Mouse (Mus musculus) MEL (cell line): Measurements from ENCODE around the gene Smndc1. TPM values are rescaled to one million over a fixed set of nuclear protein-coding genes. Genes with fewer than 3 reads are reported as not detected.

Source experiments
- DNase-seq: peaks from one replicate; pipeline ENCODE4 v3.0.0; 2011; ENCODE audit warnings: low read depth, low spot score
- H3K27ac ChIP-seq: 2 replicates; pipeline ENCODE4 v1.5.1; 2012; ENCODE audit warnings: low read depth, mild to moderate bottlenecking, control low read depth, low read length, moderate library complexity; ENCODE audit not compliant: control insufficient read depth
- H3K27me3 ChIP-seq, 2 experiments: fragments of 150-350 bp in 1 of 2; sonication (generic) in 1 of 2; 2 replicates each; pipeline ENCODE4 v1.6.1; 2012; ENCODE audit warnings: low read length in 2 of 2, mild to moderate bottlenecking in 2 of 2, improper control_type of control experiment in 1 of 2, moderate library complexity in 1 of 2; ENCODE audit not compliant: insufficient read depth in 2 of 2, control insufficient read depth in 1 of 2
- H3K36me3 ChIP-seq, 2 experiments: 2 replicates each; pipeline ENCODE4 v1.6.1; 2012 to 2014; ENCODE audit warnings: low read length in 2 of 2, improper control_type of control experiment in 1 of 2, inconsistent platforms in 1 of 2, mild to moderate bottlenecking in 1 of 2; ENCODE audit not compliant: insufficient read depth in 2 of 2, control insufficient read depth in 1 of 2
- H3K4me1 ChIP-seq, 2 experiments: fragments of 150-350 bp in 1 of 2; sonication (generic) in 1 of 2; 2 replicates each; pipeline ENCODE4 v1.6.1; 2012; ENCODE audit warnings: low read length in 2 of 2, improper control_type of control experiment in 1 of 2, mild to moderate bottlenecking in 1 of 2; ENCODE audit not compliant: insufficient read depth in 2 of 2, control insufficient read depth in 1 of 2
- H3K4me3 ChIP-seq, 2 experiments: fragments of 150-350 bp in 1 of 2; sonication (generic) in 1 of 2; 2 replicates each; pipeline ENCODE4 v1.5.1; 2012; ENCODE audit warnings: low read depth in 2 of 2, low read length in 2 of 2, mild to moderate bottlenecking in 2 of 2, moderate library complexity in 2 of 2, control low read depth in 1 of 2, improper control_type of control experiment in 1 of 2; ENCODE audit not compliant: control insufficient read depth in 1 of 2, insufficient read depth in 1 of 2
- H3K79me2 ChIP-seq: 2 replicates; pipeline ENCODE4 v1.6.1; 2012; ENCODE audit warnings: mild to moderate bottlenecking, low read length, moderate library complexity; ENCODE audit not compliant: control insufficient read depth, poor library complexity, insufficient read depth
- H3K9ac ChIP-seq: 2 replicates; pipeline ENCODE4 v1.6.1; 2012; ENCODE audit warnings: low read depth, mild to moderate bottlenecking, control low read depth, low read length, moderate library complexity; ENCODE audit not compliant: control insufficient read depth, poor library complexity, severe bottlenecking
- H3K9me3 ChIP-seq: fragments of 150-350 bp; sonication (generic); replicated peaks from 2 replicates; pipeline ENCODE4 v1.6.1; 2012; ENCODE audit warnings: mild to moderate bottlenecking, low read length, improper control_type of control experiment, moderate library complexity; ENCODE audit not compliant: insufficient read depth
- BHLHE40 ChIP-seq: IDR thresholded peaks from 2 replicates; pipeline ENCODE4 v1.6.1; 2012; ENCODE audit warnings: low read depth, mild to moderate bottlenecking, inconsistent platforms, low read length, improper control_type of control experiment, borderline replicate concordance
- CHD1 ChIP-seq: IDR thresholded peaks from 2 replicates; pipeline ENCODE4 v1.6.1; 2012; ENCODE audit warnings: low read depth, mild to moderate bottlenecking, inconsistent platforms, low read length, improper control_type of control experiment
- ELF1 ChIP-seq: IDR thresholded peaks from 2 replicates; pipeline ENCODE4 v1.6.1; 2014; ENCODE audit warnings: low read depth, mild to moderate bottlenecking, inconsistent platforms, low read length, improper control_type of control experiment, moderate library complexity
- EP300 ChIP-seq, 2 experiments: IDR thresholded peaks; 2 replicates each; pipeline ENCODE4 v1.6.1; 2011; ENCODE audit warnings: improper control_type of control experiment in 2 of 2, low read length in 2 of 2, low read depth in 1 of 2, mild to moderate bottlenecking in 1 of 2
- ETS1 ChIP-seq: IDR thresholded peaks from 2 replicates; pipeline ENCODE4 v1.6.1; 2012; ENCODE audit warnings: low read depth, mild to moderate bottlenecking, inconsistent platforms, low read length, improper control_type of control experiment, moderate library complexity
- GATA1 ChIP-seq: IDR thresholded peaks from 2 replicates; pipeline ENCODE4 v1.6.1; 2011; ENCODE audit warnings: low read depth, low read length, improper control_type of control experiment
- MAX ChIP-seq: IDR thresholded peaks from 2 replicates; pipeline ENCODE4 v1.6.1; 2011; ENCODE audit warnings: low read length, improper control_type of control experiment
- MEF2A ChIP-seq: IDR thresholded peaks from 2 replicates; pipeline ENCODE4 v1.6.1; 2014; ENCODE audit warnings: low read depth, mild to moderate bottlenecking, inconsistent platforms, low read length, improper control_type of control experiment; ENCODE audit not compliant: poor library complexity, insufficient replicate concordance, severe bottlenecking; ENCODE audit errors: extremely low read depth
- MXI1 ChIP-seq: IDR thresholded peaks from 2 replicates; pipeline ENCODE4 v1.6.1; 2011; ENCODE audit warnings: mild to moderate bottlenecking, low read depth, low read length, improper control_type of control experiment
- MYC ChIP-seq: IDR thresholded peaks from 2 replicates; pipeline ENCODE4 v1.6.1; 2011; ENCODE audit warnings: low read depth, mild to moderate bottlenecking, low read length, improper control_type of control experiment, moderate library complexity
- NELFE ChIP-seq: IDR thresholded peaks from 2 replicates; pipeline ENCODE4 v1.6.1; 2011; ENCODE audit warnings: low read depth, low read length, improper control_type of control experiment
- POLR2A ChIP-seq, 2 experiments: IDR thresholded peaks; 2 replicates each; pipeline ENCODE4 v1.6.1; 2011 to 2012; ENCODE audit warnings: low read length in 2 of 2, mild to moderate bottlenecking in 2 of 2, control low read depth in 1 of 2, improper control_type of control experiment in 1 of 2, low read depth in 1 of 2, moderate library complexity in 1 of 2; ENCODE audit not compliant: control insufficient read depth in 1 of 2, insufficient read depth in 1 of 2, poor library complexity in 1 of 2
- POLR2AphosphoS2 ChIP-seq: IDR thresholded peaks from 2 replicates; pipeline ENCODE4 v1.6.1; 2011; ENCODE audit warnings: low read length, improper control_type of control experiment
- RAD21 ChIP-seq: IDR thresholded peaks from 2 replicates; pipeline ENCODE4 v1.6.1; 2011; ENCODE audit warnings: mild to moderate bottlenecking, low read depth, low read length, improper control_type of control experiment
- RCOR1 ChIP-seq: IDR thresholded peaks from 2 replicates; pipeline ENCODE4 v1.6.1; 2012; ENCODE audit warnings: low read depth, mild to moderate bottlenecking, inconsistent platforms, low read length, improper control_type of control experiment
- SIN3A ChIP-seq: IDR thresholded peaks from 2 replicates; pipeline ENCODE4 v1.6.1; 2012; ENCODE audit warnings: low read length, improper control_type of control experiment, inconsistent platforms
- TBP ChIP-seq: IDR thresholded peaks from 2 replicates; pipeline ENCODE4 v1.8.0; 2011; ENCODE audit warnings: low read depth, low read length, improper control_type of control experiment
- USF1 ChIP-seq: IDR thresholded peaks from 2 replicates; pipeline ENCODE4 v1.6.1; 2014; ENCODE audit warnings: low read depth, mild to moderate bottlenecking, inconsistent platforms, low read length, improper control_type of control experiment, moderate library complexity
- USF2 ChIP-seq, 2 experiments: IDR thresholded peaks; 2 replicates each; pipeline ENCODE4 v1.6.1; 2011 to 2012; ENCODE audit warnings: improper control_type of control experiment in 2 of 2, low read length in 2 of 2, borderline replicate concordance in 1 of 2, inconsistent platforms in 1 of 2, low read depth in 1 of 2, mild to moderate bottlenecking in 1 of 2; ENCODE audit not compliant: insufficient read depth in 1 of 2
- ZMIZ1 ChIP-seq: IDR thresholded peaks from 2 replicates; pipeline ENCODE4 v1.6.1; 2012; ENCODE audit warnings: low read depth, mild to moderate bottlenecking, inconsistent platforms, low read length, improper control_type of control experiment, moderate library complexity
- ZNF384 ChIP-seq: IDR thresholded peaks from 2 replicates; pipeline ENCODE4 v1.6.1; 2012; ENCODE audit warnings: low read depth, mild to moderate bottlenecking, inconsistent platforms, low read length, improper control_type of control experiment
- polyA plus RNA-seq, 2 experiments: library from polyadenylated mRNA; stranded (reverse) in 1 of 2; unstranded in 1 of 2; fragments of >175 nt in 1 of 2; fragments of >200 nt in 1 of 2; gene quantifications; 2 replicates each; pipeline versions ENCODE4 v1.2.1 to v1.2.4; 2012; ENCODE audit warnings: low replicate concordance in 2 of 2, low read depth in 1 of 2; ENCODE audit not compliant: insufficient read length in 2 of 2, insufficient read depth in 1 of 2, missing spikeins in 1 of 2
- total RNA-seq: library from RNA; depleted of rRNA; stranded (reverse); fragments of 300-350 nt; gene quantifications from 2 replicates; pipeline ENCODE4 v1.2.3, GENCODE M21; 2012

Smndc1 gene
- total and polyA plus RNA-seq, 3 experiments = 27.5 to 166 (median 114) TPM

DNA sequence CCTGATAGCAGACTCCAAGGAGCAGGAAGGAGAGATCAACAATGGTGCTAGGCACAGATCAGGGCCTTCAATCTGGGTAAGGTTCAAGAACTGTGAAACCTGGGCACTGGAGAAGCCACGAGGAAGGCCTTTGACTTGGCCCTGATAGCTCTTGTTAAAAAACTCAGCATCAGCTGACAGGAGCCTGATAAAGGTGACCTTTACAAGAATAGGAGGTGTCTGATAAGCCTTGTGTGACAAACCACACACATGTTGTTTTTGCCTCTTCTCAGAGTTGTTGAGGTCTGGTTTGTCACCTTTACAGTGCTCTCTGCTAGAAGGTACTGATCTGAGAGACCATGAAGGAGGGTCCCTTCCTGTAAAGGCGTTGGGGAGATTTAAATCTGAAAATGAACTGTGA, 17.0 kb upstream of the Smndc1 start:
- H3K9ac ChIP-seq = no peak overlapping the region
- H3K36me3 ChIP-seq = peaks cover 0 to 39% of the 10 kb centered on the region in 2 experiments; a peak in 2 of 4 replicates
- no peaks in the 10 kb centered on the region for H3K9me3 ChIP-seq
- no peak for DNase-seq
- TF ChIP-seq BHLHE40 (peak; percentile 54; the same call in 1 of the 2 replicates), ZNF384 (0 out of 2 replicates have a peak, but pooled peaks have one; percentile 13), ZMIZ1 (no peak), EP300 (IDR thresholded peaks at IDR 0.05; ENCODE audit: low read depth in 1 of 2, low read length in 2 of 2) (peak in 1 of 2 experiments; percentile 40; a peak in 1 of 4 replicates), GATA1 (peak; percentile 69), ETS1 (peak; percentile 80), USF1 (peak; percentile 40; the same call in 1 of the 2 replicates), RAD21 (no peak), SIN3A (peak; percentile 47), MXI1 (0 out of 2 replicates have a peak, but pooled peaks have one; percentile 24)
- H3K4me3 ChIP-seq = no peak overlapping the region
- no peaks in the 10 kb centered on the region for H3K79me2 ChIP-seq
- H3K27me3 ChIP-seq = no peaks in the 10 kb centered on the region
- H3K27ac ChIP-seq = no peak overlapping the region
- peaks cover 12 to 54% of the 10 kb centered on the region in 2 experiments for H3K4me1 ChIP-seq

DNA sequence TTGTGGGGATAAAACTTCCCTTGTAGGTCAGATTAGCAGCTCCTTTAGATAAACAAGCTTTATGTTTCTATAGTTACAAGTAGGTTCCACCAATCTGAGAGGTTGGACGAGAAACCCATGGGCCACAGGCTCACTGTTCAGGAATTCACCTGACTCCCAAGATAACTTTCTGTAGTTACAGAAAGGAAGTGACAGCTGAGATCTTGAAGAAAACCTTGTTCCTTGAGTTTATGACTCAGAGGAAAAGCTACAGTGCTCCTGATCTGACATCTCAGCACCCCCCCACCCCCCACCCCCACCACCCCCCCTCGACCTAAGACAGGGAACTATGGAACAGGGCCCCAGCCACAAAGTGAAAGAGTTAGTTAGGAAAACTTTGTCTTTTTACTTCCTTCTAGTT, 15.4 kb upstream of the Smndc1 start:
- no peak overlapping the region for H3K9ac ChIP-seq
- H3K4me3 ChIP-seq = no peak overlapping the region
- H3K27me3 ChIP-seq = no peaks in the 10 kb centered on the region
- peak; percentile 42; the same call in 1 of the 2 replicates for TF ChIP-seq GATA1
- no peak for TF ChIP-seq POLR2AphosphoS2
- no peak overlapping the region for H3K27ac ChIP-seq
- peaks cover 12 to 51% of the 10 kb centered on the region in 2 experiments for H3K4me1 ChIP-seq
- DNase-seq = peak; percentile 68
- H3K79me2 ChIP-seq = no peaks in the 10 kb centered on the region
- H3K9me3 ChIP-seq = no peaks in the 10 kb centered on the region
- H3K36me3 ChIP-seq = peaks cover 0 to 39% of the 10 kb centered on the region in 2 experiments; a peak in 2 of 4 replicates

DNA sequence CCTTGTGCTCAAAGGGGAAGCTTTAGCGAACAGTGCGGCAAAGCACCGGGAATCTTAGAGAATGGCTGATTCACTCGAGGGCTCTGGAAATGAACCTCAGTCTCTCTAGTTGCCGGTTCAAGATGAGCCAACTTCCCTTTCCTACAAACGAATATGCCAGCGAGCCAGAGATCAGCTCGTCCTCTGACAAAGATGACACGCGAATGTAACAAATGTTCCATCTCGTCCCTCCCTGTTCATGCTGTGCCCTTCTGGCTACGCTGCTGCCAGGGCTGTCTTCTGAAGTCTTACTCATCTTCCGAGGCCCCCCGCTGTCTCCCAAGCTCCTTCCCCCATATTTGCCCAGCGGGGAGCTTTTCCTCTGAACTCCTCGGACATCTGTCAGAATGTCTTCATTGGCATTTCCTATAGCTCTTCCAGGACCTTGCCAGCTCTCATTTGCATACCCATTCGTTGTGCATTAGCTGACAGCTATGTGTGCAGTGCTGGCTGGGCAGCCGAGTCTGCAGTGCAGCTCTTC, 14.5 kb upstream of the Smndc1 start:
- no peaks in the 10 kb centered on the region for H3K9me3 ChIP-seq
- H3K27ac ChIP-seq = no peak overlapping the region
- peak overlapping the region; percentile 30 to 45 for H3K4me3 ChIP-seq
- peak; percentile 77 for DNase-seq
- TF ChIP-seq EP300 (IDR thresholded peaks at IDR 0.05; ENCODE audit: low read depth in 1 of 2, low read length in 2 of 2) = peak; percentile 26 to 51; a peak in 3 of 4 replicates
- peak; percentile 13; the same call in 1 of the 2 replicates for TF ChIP-seq BHLHE40
- 0 out of 2 replicates have a peak, but pooled peaks have one; percentile 17 for TF ChIP-seq ZNF384
- no peak for TF ChIP-seq ELF1
- 0 out of 2 replicates have a peak, but pooled peaks have one; percentile 19 for TF ChIP-seq MYC
- no peak for TF ChIP-seq POLR2A (IDR thresholded peaks at IDR 0.05; ENCODE audit: control insufficient read depth in 1 of 2, insufficient read depth in 1 of 2, low read depth in 1 of 2, low read length in 2 of 2, poor library complexity in 1 of 2)
- peak; percentile 30; the same call in 1 of the 2 replicates for TF ChIP-seq RCOR1
- TF ChIP-seq MAX = peak; percentile 53
- 0 out of 2 replicates have a peak, but pooled peaks have one; percentile 22 for TF ChIP-seq NELFE
- TF ChIP-seq USF2 (IDR thresholded peaks at IDR 0.05; ENCODE audit: borderline replicate concordance in 1 of 2, insufficient read depth in 1 of 2, low read depth in 1 of 2, low read length in 2 of 2) = no peak
- peak; percentile 35 for TF ChIP-seq SIN3A
- TF ChIP-seq TBP = peak; percentile 68
- no peak for TF ChIP-seq MEF2A
- TF ChIP-seq CHD1 = no peak
- peak overlapping the region; percentile 30 for H3K9ac ChIP-seq
- H3K79me2 ChIP-seq = no peaks in the 10 kb centered on the region
- H3K27me3 ChIP-seq = no peaks in the 10 kb centered on the region
- peaks cover 12 to 45% of the 10 kb centered on the region in 2 experiments for H3K4me1 ChIP-seq
- peaks cover 0 to 33% of the 10 kb centered on the region in 2 experiments; a peak in 2 of 4 replicates for H3K36me3 ChIP-seq
